Mouse (Mus musculus): ENCODE measurements around the gene Csf3. TPM values are rescaled to one million over a fixed set of nuclear protein-coding genes. Genes with fewer than 3 reads are reported as not detected.

Gene Csf3
- polyA plus RNA-seq, 1 experiment from 2014 or later, result not detected

DNA sequence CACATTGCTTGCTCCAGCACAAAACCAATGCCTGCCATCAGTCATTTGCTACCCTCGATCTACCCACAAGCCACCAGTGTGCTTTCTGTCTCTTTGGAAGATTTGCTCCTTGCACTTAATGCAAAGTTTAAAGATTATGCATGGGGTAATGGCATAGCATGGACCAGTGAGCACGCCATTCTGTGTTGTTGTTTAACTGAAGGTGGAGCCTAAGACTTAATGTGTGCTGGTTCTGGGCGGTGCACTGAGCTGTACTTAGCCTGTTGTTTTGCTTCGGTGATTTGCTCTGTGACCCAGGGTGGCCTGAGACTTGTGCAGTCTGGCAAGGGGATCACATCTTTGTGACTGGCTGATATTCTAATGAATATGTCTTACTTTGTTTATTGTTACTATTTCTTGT lies 14.1 kb upstream of the Csf3 start:
- H3K9me3 ChIP-seq (replicated peaks; ENCODE audit: control insufficient read depth, low read length), result no peaks in the 10 kb centered on the region
- H3K4me1 ChIP-seq (ENCODE audit: control insufficient read depth, insufficient read depth, low read length), result no peaks in the 10 kb centered on the region
- no peak overlapping the region for H3K4me3 ChIP-seq (ENCODE audit: low read depth, low read length)
- H3K27me3 ChIP-seq (ENCODE audit: control insufficient read depth, insufficient read depth, low read length), result no peaks in the 10 kb centered on the region
- DNase-seq (ENCODE audit: low spot score), result no peak
- 86% methylated on average over 4 of the region's 4 CpGs for WGBS
- no peak overlapping the region for H3K27ac ChIP-seq (replicated peaks; ENCODE audit: low read depth, low read length)
- peaks cover 17% of the 10 kb centered on the region for H3K36me3 ChIP-seq (replicated peaks; ENCODE audit: control insufficient read depth, insufficient read depth, low read depth, low read length)
- no peak overlapping the region for H3K4me2 ChIP-seq (ENCODE audit: low read depth, low read length)
- no peak overlapping the region for H3K9ac ChIP-seq (replicated peaks; ENCODE audit: low read length)
- no peak for ATAC-seq (replicated peaks; ENCODE audit: insufficient number of reproducible peaks, low FRiP score, low TSS enrichment, low read depth)

GRCm38 (mm10) chr11:98688009-98688408 lies 13.1 kb upstream of the Csf3 start:
- Histone ChIP-seq H3K36me3 (replicated peaks; ENCODE audit: control insufficient read depth, insufficient read depth, low read depth, low read length) (peaks cover 19% of the 10 kb centered on the region), H3K9ac (replicated peaks; ENCODE audit: low read length) (no peak overlapping the region), H3K4me3 (ENCODE audit: low read depth, low read length) (no peak overlapping the region), H3K27ac (replicated peaks; ENCODE audit: low read depth, low read length) (no peak overlapping the region), H3K9me3 (replicated peaks; ENCODE audit: control insufficient read depth, low read length) (no peaks in the 10 kb centered on the region), H3K4me1 (ENCODE audit: control insufficient read depth, insufficient read depth, low read length) (no peaks in the 10 kb centered on the region), H3K4me2 (ENCODE audit: low read depth, low read length) (no peak overlapping the region), H3K27me3 (ENCODE audit: control insufficient read depth, insufficient read depth, low read length) (no peaks in the 10 kb centered on the region)
- DNase-seq (ENCODE audit: low spot score) (no peak), ATAC-seq (replicated peaks; ENCODE audit: insufficient number of reproducible peaks, low FRiP score, low TSS enrichment, low read depth) (no peak)
- 88% methylated on average over 8 of the region's 8 CpGs for WGBS

GRCm38 (mm10) chr11:98693201-98693600 lies 7.9 kb upstream of the Csf3 start:
- H3K36me3 ChIP-seq (replicated peaks; ENCODE audit: control insufficient read depth, insufficient read depth, low read depth, low read length), result peaks cover 25% of the 10 kb centered on the region

GRCm38 (mm10) chr11:98693746-98694145 lies 7.3 kb upstream of the Csf3 start:
- H3K4me2 ChIP-seq (ENCODE audit: low read depth, low read length), result no peak overlapping the region
- H3K4me1 ChIP-seq (ENCODE audit: control insufficient read depth, insufficient read depth, low read length), result no peaks in the 10 kb centered on the region
- H3K27me3 ChIP-seq (ENCODE audit: control insufficient read depth, insufficient read depth, low read length), result no peaks in the 10 kb centered on the region
- H3K36me3 ChIP-seq (replicated peaks; ENCODE audit: control insufficient read depth, insufficient read depth, low read depth, low read length), result peaks cover 23% of the 10 kb centered on the region
- ATAC-seq (replicated peaks; ENCODE audit: insufficient number of reproducible peaks, low FRiP score, low TSS enrichment, low read depth) (no peak), DNase-seq (ENCODE audit: low spot score) (no peak)
- no peak overlapping the region for H3K9ac ChIP-seq (replicated peaks; ENCODE audit: low read length)
- H3K9me3 ChIP-seq (replicated peaks; ENCODE audit: control insufficient read depth, low read length), result no peaks in the 10 kb centered on the region
- H3K4me3 ChIP-seq (ENCODE audit: low read depth, low read length), result no peak overlapping the region
- H3K27ac ChIP-seq (replicated peaks; ENCODE audit: low read depth, low read length), result no peak overlapping the region
- 93% methylated on average over 8 of the region's 9 CpGs for WGBS

More at GRCm38 (mm10) chr11:98693201-98693600, 7.9 kb upstream of the Csf3 start:
- no peak for ATAC-seq (replicated peaks; ENCODE audit: insufficient number of reproducible peaks, low FRiP score, low TSS enrichment, low read depth)
- 83% methylated on average over 13 of the region's 13 CpGs for WGBS
- Histone ChIP-seq H3K27me3 (ENCODE audit: control insufficient read depth, insufficient read depth, low read length) (no peaks in the 10 kb centered on the region), H3K4me3 (ENCODE audit: low read depth, low read length) (no peak overlapping the region), H3K4me2 (ENCODE audit: low read depth, low read length) (no peak overlapping the region), H3K27ac (replicated peaks; ENCODE audit: low read depth, low read length) (no peak overlapping the region), H3K9me3 (replicated peaks; ENCODE audit: control insufficient read depth, low read length) (no peaks in the 10 kb centered on the region), H3K4me1 (ENCODE audit: control insufficient read depth, insufficient read depth, low read length) (no peaks in the 10 kb centered on the region), H3K9ac (replicated peaks; ENCODE audit: low read length) (no peak overlapping the region)
- DNase-seq (ENCODE audit: low spot score), result no peak

- Histone ChIP-seq H3K27me3 (ENCODE audit: control insufficient read depth, insufficient read depth, low read length) (no peaks in the 10 kb centered on the region), H3K36me3 (replicated peaks; ENCODE audit: control insufficient read depth, insufficient read depth, low read depth, low read length) (peaks cover 23% of the 10 kb centered on the region), H3K9ac (replicated peaks; ENCODE audit: low read length) (no peak overlapping the region), H3K4me1 (ENCODE audit: control insufficient read depth, insufficient read depth, low read length) (no peaks in the 10 kb centered on the region), H3K27ac (replicated peaks; ENCODE audit: low read depth, low read length) (no peak overlapping the region), H3K4me3 (ENCODE audit: low read depth, low read length) (no peak overlapping the region), H3K4me2 (ENCODE audit: low read depth, low read length) (no peak overlapping the region; the same call in 1 of the 2 replicates), H3K9me3 (replicated peaks; ENCODE audit: control insufficient read depth, low read length) (no peaks in the 10 kb centered on the region)
- WGBS, result 89% methylated on average over 9 of the region's 9 CpGs
- no peak for DNase-seq (ENCODE audit: low spot score)
- no peak for ATAC-seq (replicated peaks; ENCODE audit: insufficient number of reproducible peaks, low FRiP score, low TSS enrichment, low read depth)
Measured at GRCm38 (mm10) chr11:98694301-98694700, 6.8 kb upstream of the Csf3 start.

- DNase-seq (ENCODE audit: low spot score) (no peak), ATAC-seq (replicated peaks; ENCODE audit: insufficient number of reproducible peaks, low FRiP score, low TSS enrichment, low read depth) (no peak)
- WGBS, result 78% methylated on average over 14 of the region's 14 CpGs
- H3K27ac ChIP-seq (replicated peaks; ENCODE audit: low read depth, low read length), result no peak overlapping the region
- no peak overlapping the region for H3K4me2 ChIP-seq (ENCODE audit: low read depth, low read length)
- peaks cover 17% of the 10 kb centered on the region for H3K36me3 ChIP-seq (replicated peaks; ENCODE audit: control insufficient read depth, insufficient read depth, low read depth, low read length)
- no peak overlapping the region for H3K9ac ChIP-seq (replicated peaks; ENCODE audit: low read length)
- no peaks in the 10 kb centered on the region for H3K4me1 ChIP-seq (ENCODE audit: control insufficient read depth, insufficient read depth, low read length)
- H3K9me3 ChIP-seq (replicated peaks; ENCODE audit: control insufficient read depth, low read length), result no peaks in the 10 kb centered on the region
- H3K27me3 ChIP-seq (ENCODE audit: control insufficient read depth, insufficient read depth, low read length), result no peaks in the 10 kb centered on the region
- no peak overlapping the region for H3K4me3 ChIP-seq (ENCODE audit: low read depth, low read length)
Measured at GRCm38 (mm10) chr11:98695408-98695807, 5.7 kb upstream of the Csf3 start.

DNA sequence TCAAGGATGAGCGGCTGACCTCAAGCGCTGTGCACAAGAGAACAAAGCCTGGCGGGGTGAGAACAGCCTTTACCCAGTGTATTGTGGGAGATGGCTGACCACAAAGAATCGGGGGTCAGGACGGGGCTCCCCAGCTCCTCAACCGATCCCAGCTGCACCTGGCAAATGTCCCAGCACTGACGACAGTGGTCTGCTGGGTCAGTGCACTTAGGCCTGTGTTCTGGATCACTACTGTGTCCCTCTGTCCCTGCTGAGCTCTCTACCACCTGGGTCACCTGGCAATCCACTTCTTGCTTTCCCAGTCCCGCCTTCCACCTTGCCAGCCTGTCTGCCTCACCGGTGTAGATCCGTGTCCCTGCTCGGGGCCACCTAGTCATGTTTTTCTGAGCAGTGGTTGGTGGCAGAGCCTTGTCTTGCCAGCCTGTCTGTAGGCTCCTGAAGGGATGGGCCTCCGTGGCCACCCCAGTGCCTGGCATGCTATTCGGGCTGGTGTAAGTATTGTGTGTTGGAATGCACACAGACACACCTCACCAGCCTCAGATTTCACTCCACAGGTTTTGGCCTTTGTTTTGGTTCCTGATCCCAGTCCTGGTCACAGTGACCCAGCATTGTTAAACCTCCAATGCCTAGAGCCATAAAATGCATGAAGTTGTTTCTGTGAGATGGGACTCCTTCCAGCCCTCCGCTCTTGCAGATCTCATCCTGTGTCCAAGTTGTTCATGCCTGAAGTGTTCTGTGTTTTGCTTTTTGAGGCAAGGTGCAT lies 4.4 kb upstream of the Csf3 start:
- Histone ChIP-seq H3K4me1 (ENCODE audit: control insufficient read depth, insufficient read depth, low read length) (no peaks in the 10 kb centered on the region), H3K27me3 (ENCODE audit: control insufficient read depth, insufficient read depth, low read length) (no peaks in the 10 kb centered on the region), H3K36me3 (replicated peaks; ENCODE audit: control insufficient read depth, insufficient read depth, low read depth, low read length) (peaks cover 11% of the 10 kb centered on the region), H3K4me3 (ENCODE audit: low read depth, low read length) (no peak overlapping the region), H3K27ac (replicated peaks; ENCODE audit: low read depth, low read length) (no peak overlapping the region), H3K9ac (replicated peaks; ENCODE audit: low read length) (no peak overlapping the region), H3K9me3 (replicated peaks; ENCODE audit: control insufficient read depth, low read length) (no peaks in the 10 kb centered on the region), H3K4me2 (ENCODE audit: low read depth, low read length) (no peak overlapping the region)
- DNase-seq (ENCODE audit: low spot score) (no peak), ATAC-seq (replicated peaks; ENCODE audit: insufficient number of reproducible peaks, low FRiP score, low TSS enrichment, low read depth) (no peak)
- 88% methylated on average over 14 of the region's 14 CpGs for WGBS

DNA sequence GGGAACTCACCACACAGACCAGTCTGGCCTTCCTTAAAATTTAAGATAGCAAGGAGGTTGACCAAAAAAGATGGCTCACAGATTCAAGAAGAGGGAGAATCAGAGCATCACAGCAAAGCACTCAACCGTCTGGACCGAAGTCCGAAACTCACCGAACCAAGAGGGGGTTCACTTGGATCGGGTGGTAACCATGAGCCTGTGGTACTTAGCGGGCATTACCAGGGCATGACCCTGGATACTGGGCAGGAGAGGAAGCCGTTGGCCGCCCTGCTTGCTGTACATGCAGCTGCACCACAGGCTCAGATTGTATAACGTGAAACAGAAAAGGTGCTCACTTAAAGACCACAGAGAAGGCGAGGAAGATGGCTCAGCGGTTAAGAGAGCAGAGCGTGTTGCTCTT lies 3.8 kb upstream of the Csf3 start:
- Histone ChIP-seq H3K9ac (replicated peaks; ENCODE audit: low read length) (no peak overlapping the region), H3K4me3 (ENCODE audit: low read depth, low read length) (no peak overlapping the region), H3K27ac (replicated peaks; ENCODE audit: low read depth, low read length) (no peak overlapping the region), H3K9me3 (replicated peaks; ENCODE audit: control insufficient read depth, low read length) (no peaks in the 10 kb centered on the region), H3K4me1 (ENCODE audit: control insufficient read depth, insufficient read depth, low read length) (no peaks in the 10 kb centered on the region), H3K4me2 (ENCODE audit: low read depth, low read length) (no peak overlapping the region), H3K36me3 (replicated peaks; ENCODE audit: control insufficient read depth, insufficient read depth, low read depth, low read length) (peaks cover 11% of the 10 kb centered on the region), H3K27me3 (ENCODE audit: control insufficient read depth, insufficient read depth, low read length) (no peaks in the 10 kb centered on the region)
- WGBS, result 86% methylated on average over 12 of the region's 12 CpGs
- ATAC-seq (replicated peaks; ENCODE audit: insufficient number of reproducible peaks, low FRiP score, low TSS enrichment, low read depth), result no peak
- no peak for DNase-seq (ENCODE audit: low spot score)

Data from embryonic facial prominence, embryonic 11.5 days (tissue).